Mouse (Mus musculus) CD4-positive helper T cell, adult 2 months (primary cell): ENCODE results near the gene Szt2.

Experiments used
- DNase-seq: peaks from one replicate; pipeline ENCODE4 v3.0.0-alpha.2; 2012; ENCODE audit warnings: low read depth, missing footprints, low spot score

Szt2 gene

GRCm38 (mm10) chr4:118413553-118413952, 4.5 kb upstream of the Szt2 start:
- DNase-seq, result no peak

GRCm38 (mm10) chr4:118410871-118411270, 1.8 kb upstream of the Szt2 start:
- no peak for DNase-seq

GRCm38 (mm10) chr4:118402701-118403100, 6.4 kb downstream of the Szt2 start:
- DNase-seq, result no peak

- no peak for DNase-seq
Observed at GRCm38 (mm10) chr4:118401918-118402317, 7.2 kb downstream of the Szt2 start.

GRCm38 (mm10) chr4:118401421-118401820, 7.7 kb downstream of the Szt2 start:
- no peak for DNase-seq

GRCm38 (mm10) chr4:118398400-118398799, 10.7 kb downstream of the Szt2 start:
- no peak for DNase-seq

GRCm38 (mm10) chr4:118396433-118396832, 12.6 kb downstream of the Szt2 start:
- DNase-seq, result no peak

GRCm38 (mm10) chr4:118395289-118395688, 13.8 kb downstream of the Szt2 start:
- no peak for DNase-seq

GRCm38 (mm10) chr4:118394505-118394904, 14.6 kb downstream of the Szt2 start:
- no peak for DNase-seq

GRCm38 (mm10) chr4:118390146-118390545, 18.9 kb downstream of the Szt2 start:
- no peak for DNase-seq

GRCm38 (mm10) chr4:118387316-118387715, 21.8 kb downstream of the Szt2 start:
- DNase-seq, result no peak

GRCm38 (mm10) chr4:118383271-118383670, 25.8 kb downstream of the Szt2 start:
- DNase-seq, result no peak

GRCm38 (mm10) chr4:118375999-118376398, 33.1 kb downstream of the Szt2 start:
- no peak for DNase-seq

- no peak for DNase-seq
Observed at GRCm38 (mm10) chr4:118371822-118372221, 37.3 kb downstream of the Szt2 start.

- DNase-seq, result no peak
Observed at GRCm38 (mm10) chr4:118368616-118369015, 40.5 kb downstream of the Szt2 start.

- no peak for DNase-seq
Observed at GRCm38 (mm10) chr4:118367551-118367950, 41.5 kb downstream of the Szt2 start.

- no peak for DNase-seq
Observed at GRCm38 (mm10) chr4:118365991-118366390, 43.1 kb downstream of the Szt2 start.

- no peak for DNase-seq
Observed at GRCm38 (mm10) chr4:118364641-118365040, 44.4 kb downstream of the Szt2 start.

GRCm38 (mm10) chr4:118363985-118364384, 45.1 kb downstream of the Szt2 start:
- DNase-seq, result no peak

GRCm38 (mm10) chr4:118362879-118363278, 46.2 kb downstream of the Szt2 start:
- no peak for DNase-seq

GRCm38 (mm10) chr4:118361451-118361850, 47.6 kb downstream of the Szt2 start:
- no peak for DNase-seq

GRCm38 (mm10) chr4:118359896-118360720, 49.0 kb downstream of the Szt2 start:
- peak; percentile 79 for DNase-seq

- no peak for DNase-seq
Observed at GRCm38 (mm10) chr4:118359211-118359895, 49.7 kb downstream of the Szt2 start.
